Mouse (Mus musculus) Patski (cell line): ENCODE measurements at regions not wholly inside any gene's neighbourhood (a gene's known extent, or its start where the extent isn't known, plus 50 kb on each side); places are given as distances from the start of the nearest gene placed in this dataset.

Source experiments
- ATAC-seq: fragments of 100-300 bp; one replicate; pipeline ENCODE4 v1.8.0; 2021
- CTCF ChIA-PET: fragments of 350-600 bp; sonication (Branson Sonifier 250); formaldehyde crosslinking; loops from one replicate; lab custom pipeline; 2022; ENCODE audit warnings: inconsistent platforms; lab: Charles Lee
- POLR2A ChIA-PET: fragments of 350-600 bp; sonication (Branson Sonifier 250); formaldehyde crosslinking; loops from one replicate; lab custom pipeline; 2022; ENCODE audit warnings: antibody characterized with exemption, inconsistent platforms; lab: Charles Lee
- DNase-seq: peaks from one replicate; pipeline ENCODE4 v3.0.0-alpha.2; 2011; ENCODE audit warnings: low read depth, low spot score
- H3K27me3 ChIP-seq: fragments of 371-371 bp; one replicate; pipeline ENCODE4 v1.5.1; 2021
- CTCF ChIP-seq: fragments of 100-300 bp; IDR thresholded peaks from one replicate; pipeline ENCODE4 v1.5.1; 2021
- in situ Hi-C: fragments of 300-500 bp; cut with MboI; formaldehyde crosslinking; loops from 3 replicates; pipeline ENCODE4 v1.11.1; 2018; ENCODE audit warnings: low pct_unique_long_range_greater_than_20kb, mixed read lengths

DNA sequence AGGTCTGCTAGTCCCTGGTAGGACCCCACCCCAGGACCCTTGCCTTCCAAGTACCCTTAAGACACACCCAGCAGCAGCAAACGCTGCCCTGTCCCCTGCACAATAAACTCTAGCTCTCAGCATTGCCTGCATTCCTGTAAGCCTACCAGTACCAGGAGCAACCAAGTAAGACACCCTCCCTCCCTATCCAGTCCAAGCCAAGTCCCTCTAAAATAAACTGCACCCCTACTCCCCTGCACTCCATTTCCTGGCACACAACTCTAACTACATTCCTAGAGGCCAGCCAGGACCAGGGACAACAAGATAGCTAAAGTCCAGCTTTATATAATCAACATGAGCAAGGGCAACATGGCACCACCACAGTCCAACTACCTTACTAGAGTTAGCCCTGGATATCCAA lies 103.5 kb downstream of the Ids start:
- ATAC-seq (no peak), DNase-seq (no peak)
- no peak for TF ChIP-seq CTCF
- ChIA-PET POLR2A (no interaction called here), CTCF (no interaction called here)
- H3K27me3 ChIP-seq = peaks cover 6% of the 10 kb centered on the region
- in situ Hi-C loops = no loop called here

- no peak for ATAC-seq
- DNase-seq = no peak
- peaks cover 45% of the 10 kb centered on the region for H3K27me3 ChIP-seq
- TF ChIP-seq CTCF = no peak
- in situ Hi-C loops = no loop called here
- ChIA-PET POLR2A (no interaction called here), CTCF (no interaction called here)
These were observed 148.9 kb downstream of the Ids start for GRCm38 (mm10) chrX:70216011-70216410.

- POLR2A ChIA-PET = no interaction called here
- no peaks in the 10 kb centered on the region for H3K27me3 ChIP-seq
- ATAC-seq (peak; percentile 85), DNase-seq (no peak)
- TF ChIP-seq CTCF = no peak
- in situ Hi-C loops = no loop called here
- CTCF ChIA-PET = no interaction called here
These were observed 180.3 kb downstream of the Ids start for GRCm38 (mm10) chrX:70184427-70185090.

GRCm38 (mm10) chrX:70169737-70170136 lies 195.1 kb downstream of the Ids start:
- ATAC-seq (no peak), DNase-seq (no peak)
- ChIA-PET POLR2A (interaction anchor here (1.0 kb wide), 1 partner anchor 164 kb away, joined by 3 read pairs; no protein-coding TSS in a partner anchor), CTCF (interaction anchor here (1.2 kb wide), 1 partner anchor 141 kb away, joined by 3 read pairs; no protein-coding TSS in a partner anchor)
- TF ChIP-seq CTCF = no peak
- peaks cover 4% of the 10 kb centered on the region for H3K27me3 ChIP-seq
- in situ Hi-C loops = loop anchor here (10.0 kb wide), 1 partner anchor 1215 kb away; no protein-coding TSS in a partner anchor

DNA sequence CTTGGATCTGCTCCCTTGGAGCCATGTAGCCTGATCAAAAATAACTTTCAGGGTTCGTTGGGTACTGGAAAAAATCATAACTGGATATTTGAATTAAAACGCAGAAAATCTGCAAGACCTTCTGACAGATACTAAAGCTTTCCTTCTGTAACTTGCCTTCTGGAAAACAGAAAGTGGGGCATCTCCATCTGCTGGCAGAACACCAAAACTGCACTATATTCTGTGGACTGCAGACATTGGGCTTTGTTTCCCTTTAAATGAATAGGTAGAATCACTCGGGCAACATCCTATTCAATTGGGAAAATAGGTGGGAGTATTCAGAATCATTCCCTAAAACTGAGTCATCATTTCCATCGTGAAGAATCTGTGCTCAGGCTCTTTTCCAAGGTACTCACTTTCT lies 203.9 kb downstream of the Ids start:
- in situ Hi-C loops = loop anchor here (10.0 kb wide), 1 partner anchor 1206 kb away; no protein-coding TSS in a partner anchor
- peaks cover 26% of the 10 kb centered on the region for H3K27me3 ChIP-seq
- CTCF ChIA-PET = no interaction called here
- TF ChIP-seq CTCF = peak; percentile 64
- no peak for ATAC-seq
- POLR2A ChIA-PET = no interaction called here
- no peak for DNase-seq
